Mouse (Mus musculus) MEL (cell line): Measurements from ENCODE around the gene B4galnt3. TPM values are rescaled to one million over a fixed set of nuclear protein-coding genes. Genes with fewer than 3 reads are reported as not detected.

Experiments
- DNase-seq: peaks from one replicate; pipeline ENCODE4 v3.0.0; 2011; ENCODE audit warnings: low read depth, low spot score
- H3K27ac ChIP-seq: 2 replicates; pipeline ENCODE4 v1.5.1; 2012; ENCODE audit warnings: low read depth, mild to moderate bottlenecking, control low read depth, low read length, moderate library complexity; ENCODE audit not compliant: control insufficient read depth
- H3K27me3 ChIP-seq, 2 experiments: fragments of 150-350 bp in 1 of 2; sonication (generic) in 1 of 2; 2 replicates each; pipeline ENCODE4 v1.6.1; 2012; ENCODE audit warnings: low read length in 2 of 2, mild to moderate bottlenecking in 2 of 2, improper control_type of control experiment in 1 of 2, moderate library complexity in 1 of 2; ENCODE audit not compliant: insufficient read depth in 2 of 2, control insufficient read depth in 1 of 2
- H3K36me3 ChIP-seq, 2 experiments: 2 replicates each; pipeline ENCODE4 v1.6.1; 2012 to 2014; ENCODE audit warnings: low read length in 2 of 2, improper control_type of control experiment in 1 of 2, inconsistent platforms in 1 of 2, mild to moderate bottlenecking in 1 of 2; ENCODE audit not compliant: insufficient read depth in 2 of 2, control insufficient read depth in 1 of 2
- H3K4me1 ChIP-seq, 2 experiments: fragments of 150-350 bp in 1 of 2; sonication (generic) in 1 of 2; 2 replicates each; pipeline ENCODE4 v1.6.1; 2012; ENCODE audit warnings: low read length in 2 of 2, improper control_type of control experiment in 1 of 2, mild to moderate bottlenecking in 1 of 2; ENCODE audit not compliant: insufficient read depth in 2 of 2, control insufficient read depth in 1 of 2
- H3K4me3 ChIP-seq, 2 experiments: fragments of 150-350 bp in 1 of 2; sonication (generic) in 1 of 2; 2 replicates each; pipeline ENCODE4 v1.5.1; 2012; ENCODE audit warnings: low read depth in 2 of 2, low read length in 2 of 2, mild to moderate bottlenecking in 2 of 2, moderate library complexity in 2 of 2, control low read depth in 1 of 2, improper control_type of control experiment in 1 of 2; ENCODE audit not compliant: control insufficient read depth in 1 of 2, insufficient read depth in 1 of 2
- H3K79me2 ChIP-seq: 2 replicates; pipeline ENCODE4 v1.6.1; 2012; ENCODE audit warnings: mild to moderate bottlenecking, low read length, moderate library complexity; ENCODE audit not compliant: control insufficient read depth, poor library complexity, insufficient read depth
- H3K9ac ChIP-seq: 2 replicates; pipeline ENCODE4 v1.6.1; 2012; ENCODE audit warnings: low read depth, mild to moderate bottlenecking, control low read depth, low read length, moderate library complexity; ENCODE audit not compliant: control insufficient read depth, poor library complexity, severe bottlenecking
- H3K9me3 ChIP-seq: fragments of 150-350 bp; sonication (generic); replicated peaks from 2 replicates; pipeline ENCODE4 v1.6.1; 2012; ENCODE audit warnings: mild to moderate bottlenecking, low read length, improper control_type of control experiment, moderate library complexity; ENCODE audit not compliant: insufficient read depth
- BHLHE40 ChIP-seq: IDR thresholded peaks from 2 replicates; pipeline ENCODE4 v1.6.1; 2012; ENCODE audit warnings: low read depth, mild to moderate bottlenecking, inconsistent platforms, low read length, improper control_type of control experiment, borderline replicate concordance
- CHD1 ChIP-seq: IDR thresholded peaks from 2 replicates; pipeline ENCODE4 v1.6.1; 2012; ENCODE audit warnings: low read depth, mild to moderate bottlenecking, inconsistent platforms, low read length, improper control_type of control experiment
- CHD2 ChIP-seq: IDR thresholded peaks from 2 replicates; pipeline ENCODE4 v1.6.1; 2011; ENCODE audit warnings: low read length, improper control_type of control experiment
- CTCF ChIP-seq, 3 experiments: IDR thresholded peaks in 2 of 3; conservative IDR thresholded peaks in 1 of 3; 2 replicates each; pipeline ENCODE4 v1.5.1; 2011 to 2012; ENCODE audit warnings: low read length in 3 of 3, low read depth in 2 of 3, mild to moderate bottlenecking in 2 of 3, improper control_type of control experiment in 1 of 3, inconsistent platforms in 1 of 3, mixed read lengths in 1 of 3, moderate library complexity in 1 of 3; ENCODE audit not compliant: control insufficient read depth in 1 of 3, insufficient read depth in 1 of 3, poor library complexity in 1 of 3, severe bottlenecking in 1 of 3
- EP300 ChIP-seq, 2 experiments: IDR thresholded peaks; 2 replicates each; pipeline ENCODE4 v1.6.1; 2011; ENCODE audit warnings: improper control_type of control experiment in 2 of 2, low read length in 2 of 2, low read depth in 1 of 2, mild to moderate bottlenecking in 1 of 2
- ETS1 ChIP-seq: IDR thresholded peaks from 2 replicates; pipeline ENCODE4 v1.6.1; 2012; ENCODE audit warnings: low read depth, mild to moderate bottlenecking, inconsistent platforms, low read length, improper control_type of control experiment, moderate library complexity
- GATA1 ChIP-seq: IDR thresholded peaks from 2 replicates; pipeline ENCODE4 v1.6.1; 2011; ENCODE audit warnings: low read depth, low read length, improper control_type of control experiment
- HCFC1 ChIP-seq: IDR thresholded peaks from 2 replicates; pipeline ENCODE4 v1.6.1; 2012; ENCODE audit warnings: low read depth, mild to moderate bottlenecking, inconsistent platforms, low read length, improper control_type of control experiment, moderate library complexity
- JUND ChIP-seq: IDR thresholded peaks from 2 replicates; pipeline ENCODE4 v1.6.1; 2011; ENCODE audit warnings: low read depth, mild to moderate bottlenecking, improper control_type of control experiment, low read length
- KAT2A ChIP-seq: conservative IDR thresholded peaks from 2 replicates; pipeline ENCODE4 v1.6.1; 2012; ENCODE audit warnings: low read depth, low read length, improper control_type of control experiment, inconsistent platforms
- MAFK ChIP-seq: IDR thresholded peaks from 2 replicates; pipeline ENCODE4 v1.6.1; 2011; ENCODE audit warnings: low read depth, mild to moderate bottlenecking, low read length, improper control_type of control experiment, borderline replicate concordance
- MAX ChIP-seq: IDR thresholded peaks from 2 replicates; pipeline ENCODE4 v1.6.1; 2011; ENCODE audit warnings: low read length, improper control_type of control experiment
- MEF2A ChIP-seq: IDR thresholded peaks from 2 replicates; pipeline ENCODE4 v1.6.1; 2014; ENCODE audit warnings: low read depth, mild to moderate bottlenecking, inconsistent platforms, low read length, improper control_type of control experiment; ENCODE audit not compliant: poor library complexity, insufficient replicate concordance, severe bottlenecking; ENCODE audit errors: extremely low read depth
- NELFE ChIP-seq: IDR thresholded peaks from 2 replicates; pipeline ENCODE4 v1.6.1; 2011; ENCODE audit warnings: low read depth, low read length, improper control_type of control experiment
- POLR2AphosphoS5 ChIP-seq: IDR thresholded peaks from 2 replicates; pipeline ENCODE4 v1.6.1; 2012; ENCODE audit warnings: low read depth, borderline replicate concordance, mild to moderate bottlenecking, inconsistent platforms, low read length, moderate library complexity, mixed read lengths
- RCOR1 ChIP-seq: IDR thresholded peaks from 2 replicates; pipeline ENCODE4 v1.6.1; 2012; ENCODE audit warnings: low read depth, mild to moderate bottlenecking, inconsistent platforms, low read length, improper control_type of control experiment
- SIN3A ChIP-seq: IDR thresholded peaks from 2 replicates; pipeline ENCODE4 v1.6.1; 2012; ENCODE audit warnings: low read length, improper control_type of control experiment, inconsistent platforms
- TAL1 ChIP-seq: IDR thresholded peaks from 2 replicates; pipeline ENCODE4 v1.6.1; 2012; ENCODE audit warnings: mild to moderate bottlenecking, inconsistent platforms, low read length, moderate library complexity, mixed read lengths
- TCF12 ChIP-seq: IDR thresholded peaks from 2 replicates; pipeline ENCODE4 v1.6.1; 2014; ENCODE audit warnings: low read depth, mild to moderate bottlenecking, inconsistent platforms, low read length, improper control_type of control experiment, moderate library complexity
- USF2 ChIP-seq, 2 experiments: IDR thresholded peaks; 2 replicates each; pipeline ENCODE4 v1.6.1; 2011 to 2012; ENCODE audit warnings: improper control_type of control experiment in 2 of 2, low read length in 2 of 2, borderline replicate concordance in 1 of 2, inconsistent platforms in 1 of 2, low read depth in 1 of 2, mild to moderate bottlenecking in 1 of 2; ENCODE audit not compliant: insufficient read depth in 1 of 2
- ZMIZ1 ChIP-seq: IDR thresholded peaks from 2 replicates; pipeline ENCODE4 v1.6.1; 2012; ENCODE audit warnings: low read depth, mild to moderate bottlenecking, inconsistent platforms, low read length, improper control_type of control experiment, moderate library complexity
- polyA plus RNA-seq, 2 experiments: library from polyadenylated mRNA; stranded (reverse) in 1 of 2; unstranded in 1 of 2; fragments of >175 nt in 1 of 2; fragments of >200 nt in 1 of 2; gene quantifications; 2 replicates each; pipeline versions ENCODE4 v1.2.1 to v1.2.4; 2012; ENCODE audit warnings: low replicate concordance in 2 of 2, low read depth in 1 of 2; ENCODE audit not compliant: insufficient read length in 2 of 2, insufficient read depth in 1 of 2, missing spikeins in 1 of 2
- total RNA-seq: library from RNA; depleted of rRNA; stranded (reverse); fragments of 300-350 nt; gene quantifications from 2 replicates; pipeline ENCODE4 v1.2.3, GENCODE M21; 2012

B4galnt3 gene
- total and polyA plus RNA-seq, 3 experiments = 1.3 to 1.5 TPM; not detected in 1

GRCm38 (mm10) chr6:120191396-120192170, 102.8 kb downstream of the B4galnt3 start:
- Histone ChIP-seq H3K4me3 (no peak overlapping the region), H3K9ac (no peak overlapping the region), H3K27ac (no peak overlapping the region), H3K79me2 (no peaks in the 10 kb centered on the region; the same call in 1 of the 2 replicates), H3K4me1 (peaks cover 2 to 14% of the 10 kb centered on the region in 2 experiments; a peak in 3 of 4 replicates), H3K9me3 (no peaks in the 10 kb centered on the region), H3K27me3 (no peaks in the 10 kb centered on the region), H3K36me3 (peaks cover 0 to 4% of the 10 kb centered on the region in 2 experiments; a peak in 2 of 4 replicates)
- no peak for DNase-seq
- TF ChIP-seq RCOR1 (no peak), JUND (no peak), MEF2A (no peak), TAL1 (no peak), GATA1 (no peak), NELFE (no peak), MAX (no peak), HCFC1 (no peak), KAT2A (no peak), TCF12 (no peak), EP300 (IDR thresholded peaks at IDR 0.05; ENCODE audit: low read depth in 1 of 2, low read length in 2 of 2) (no peak), ZMIZ1 (no peak), BHLHE40 (no peak), CHD1 (no peak), CTCF (IDR thresholded peaks at IDR 0.05 in 2 of 3, conservative IDR thresholded peaks at IDR 0.05 in 1 of 3; ENCODE audit: control insufficient read depth in 1 of 3, insufficient read depth in 1 of 3, low read depth in 2 of 3, low read length in 3 of 3, poor library complexity in 1 of 3, severe bottlenecking in 1 of 3) (no peak), USF2 (IDR thresholded peaks at IDR 0.05; ENCODE audit: borderline replicate concordance in 1 of 2, insufficient read depth in 1 of 2, low read depth in 1 of 2, low read length in 2 of 2) (no peak)

GRCm38 (mm10) chr6:120190912-120191311, 103.4 kb downstream of the B4galnt3 start:
- Histone ChIP-seq H3K9me3 (no peaks in the 10 kb centered on the region), H3K27me3 (no peaks in the 10 kb centered on the region), H3K4me3 (no peak overlapping the region), H3K9ac (no peak overlapping the region), H3K79me2 (no peaks in the 10 kb centered on the region; the same call in 1 of the 2 replicates), H3K36me3 (peaks cover 0 to 4% of the 10 kb centered on the region in 2 experiments; a peak in 2 of 4 replicates), H3K27ac (no peak overlapping the region), H3K4me1 (peaks cover 2 to 12% of the 10 kb centered on the region in 2 experiments; a peak in 3 of 4 replicates)
- DNase-seq = no peak
- TF ChIP-seq MAFK (no peak), MEF2A (no peak), TAL1 (no peak), POLR2AphosphoS5 (no peak), SIN3A (no peak), ETS1 (no peak), HCFC1 (no peak), CHD2 (no peak), RCOR1 (no peak)
